Mouse (Mus musculus) G1E (cell line): ENCODE measurements around the gene Itga3.

Source experiments
- CTCF ChIP-seq: IDR thresholded peaks from 2 replicates; pipeline ENCODE4 v1.5.1; 2012; ENCODE audit warnings: low read depth, low read length, inconsistent platforms, mixed read lengths
- GATA1 ChIP-seq: IDR thresholded peaks from 2 replicates; pipeline ENCODE4 v1.6.1; 2012; ENCODE audit warnings: borderline replicate concordance, low read length, inconsistent platforms, mixed read lengths
- GATA2 ChIP-seq: IDR thresholded peaks from 2 replicates; pipeline ENCODE4 v1.6.1; 2012; ENCODE audit warnings: low read depth, low read length, inconsistent platforms, borderline replicate concordance
- POLR2AphosphoS5 ChIP-seq: IDR thresholded peaks from 2 replicates; pipeline ENCODE4 v1.6.1; 2012; ENCODE audit warnings: low read depth, low read length, inconsistent platforms; ENCODE audit not compliant: insufficient replicate concordance
- TAL1 ChIP-seq: conservative IDR thresholded peaks from 2 replicates; pipeline ENCODE4 v1.6.1; 2012; ENCODE audit warnings: low read depth, low read length, inconsistent platforms, mixed read lengths

- TF ChIP-seq GATA1 (no peak), CTCF (no peak), TAL1 (no peak), POLR2AphosphoS5 (no peak), GATA2 (no peak)
Observed at GRCm38 (mm10) chr11:95102161-95102904, 25.7 kb upstream of the Itga3 start.
